Mouse (Mus musculus): ENCODE results near the gene Suclg2. TPM values are rescaled to one million over a fixed set of nuclear protein-coding genes. Genes with fewer than 3 reads are reported as not detected.

The Suclg2 gene
- total and polyA plus RNA-seq, 2 experiments from 2014 or later = 79.5 to 105 TPM

- 0 out of 2 replicates have a peak, but pooled peaks cover 5% of the 10 kb centered on the region for H3K4me1 ChIP-seq (ENCODE audit: control insufficient read depth, insufficient read depth)
- H3K9me3 ChIP-seq (replicated peaks; ENCODE audit: control insufficient read depth, low read length) = no peaks in the 10 kb centered on the region
- DNase-seq (ENCODE audit: low spot score) (no peak), ATAC-seq (ENCODE audit: insufficient read depth, low read depth) (no peak)
- no peak overlapping the region for H3K4me3 ChIP-seq (ENCODE audit: low read depth, low read length)
- H3K4me2 ChIP-seq (ENCODE audit: low read depth, low read length) = no peak overlapping the region
- WGBS = 88% methylated on average over 7 of the region's 7 CpGs
- no peak overlapping the region for H3K27ac ChIP-seq (ENCODE audit: low read depth)
- H3K27me3 ChIP-seq (ENCODE audit: control insufficient read depth, insufficient read depth, low read length) = no peaks in the 10 kb centered on the region
- H3K36me3 ChIP-seq (replicated peaks; ENCODE audit: control insufficient read depth, insufficient read depth, low read length) = no peaks in the 10 kb centered on the region
- TF ChIP-seq EP300 (IDR thresholded peaks at IDR 0.05; ENCODE audit: low read depth) (no peak), CTCF (IDR thresholded peaks at IDR 0.05; ENCODE audit: low read depth) (no peak)
- no peak overlapping the region for H3K9ac ChIP-seq (replicated peaks; ENCODE audit: low read depth, low read length)
Observed at GRCm38 (mm10) chr6:95546189-95546832, 172.3 kb downstream of the Suclg2 start.

- Histone ChIP-seq H3K27me3 (ENCODE audit: control insufficient read depth, insufficient read depth, low read length) (no peaks in the 10 kb centered on the region), H3K4me2 (ENCODE audit: low read depth, low read length) (no peak overlapping the region), H3K36me3 (replicated peaks; ENCODE audit: control insufficient read depth, insufficient read depth, low read length) (no peaks in the 10 kb centered on the region), H3K4me3 (ENCODE audit: low read depth, low read length) (no peak overlapping the region), H3K27ac (ENCODE audit: low read depth) (no peak overlapping the region), H3K4me1 (ENCODE audit: control insufficient read depth, insufficient read depth) (0 out of 2 replicates have a peak, but pooled peaks cover 5% of the 10 kb centered on the region), H3K9ac (replicated peaks; ENCODE audit: low read depth, low read length) (no peak overlapping the region), H3K9me3 (replicated peaks; ENCODE audit: control insufficient read depth, low read length) (no peaks in the 10 kb centered on the region)
- no peak for TF ChIP-seq EP300 (IDR thresholded peaks at IDR 0.05; ENCODE audit: low read depth)
- no peak for TF ChIP-seq CTCF (IDR thresholded peaks at IDR 0.05; ENCODE audit: low read depth)
- DNase-seq (ENCODE audit: low spot score) (no peak), ATAC-seq (ENCODE audit: insufficient read depth, low read depth) (no peak)
Observed at GRCm38 (mm10) chr6:95545714-95546113, 172.9 kb downstream of the Suclg2 start.

- TF ChIP-seq CTCF (IDR thresholded peaks at IDR 0.05; ENCODE audit: low read depth) (no peak), EP300 (IDR thresholded peaks at IDR 0.05; ENCODE audit: low read depth) (no peak)
- H3K27ac ChIP-seq (ENCODE audit: low read depth) = no peak overlapping the region
- 40% methylated on average over 3 of the region's 3 CpGs for WGBS
Observed at GRCm38 (mm10) chr6:95545296-95545695, 173.3 kb downstream of the Suclg2 start.

GRCm38 (mm10) chr6:95535191-95535590, 183.4 kb downstream of the Suclg2 start:
- no peak overlapping the region for H3K4me2 ChIP-seq (ENCODE audit: low read depth, low read length)
- H3K4me3 ChIP-seq (ENCODE audit: low read depth, low read length) = no peak overlapping the region
- WGBS = 82% methylated on average over 3 of the region's 3 CpGs
- no peaks in the 10 kb centered on the region for H3K9me3 ChIP-seq (replicated peaks; ENCODE audit: control insufficient read depth, low read length)
- H3K9ac ChIP-seq (replicated peaks; ENCODE audit: low read depth, low read length) = no peak overlapping the region
- DNase-seq (ENCODE audit: low spot score) (no peak), ATAC-seq (ENCODE audit: insufficient read depth, low read depth) (no peak)
- no peaks in the 10 kb centered on the region for H3K27me3 ChIP-seq (ENCODE audit: control insufficient read depth, insufficient read depth, low read length)
- no peak for TF ChIP-seq EP300 (IDR thresholded peaks at IDR 0.05; ENCODE audit: low read depth)
- no peak for TF ChIP-seq CTCF (IDR thresholded peaks at IDR 0.05; ENCODE audit: low read depth)
- no peaks in the 10 kb centered on the region for H3K4me1 ChIP-seq (ENCODE audit: control insufficient read depth, insufficient read depth)
- no peaks in the 10 kb centered on the region for H3K36me3 ChIP-seq (replicated peaks; ENCODE audit: control insufficient read depth, insufficient read depth, low read length)
- no peak overlapping the region for H3K27ac ChIP-seq (ENCODE audit: low read depth)

More at GRCm38 (mm10) chr6:95545296-95545695, 173.3 kb downstream of the Suclg2 start:
- H3K27me3 ChIP-seq (ENCODE audit: control insufficient read depth, insufficient read depth, low read length) = no peaks in the 10 kb centered on the region
- no peaks in the 10 kb centered on the region for H3K36me3 ChIP-seq (replicated peaks; ENCODE audit: control insufficient read depth, insufficient read depth, low read length)
- ATAC-seq (ENCODE audit: insufficient read depth, low read depth) = no peak
- no peaks in the 10 kb centered on the region for H3K9me3 ChIP-seq (replicated peaks; ENCODE audit: control insufficient read depth, low read length)
- no peak overlapping the region for H3K9ac ChIP-seq (replicated peaks; ENCODE audit: low read depth, low read length)
- 0 out of 2 replicates have a peak, but pooled peaks cover 5% of the 10 kb centered on the region for H3K4me1 ChIP-seq (ENCODE audit: control insufficient read depth, insufficient read depth)
- H3K4me2 ChIP-seq (ENCODE audit: low read depth, low read length) = no peak overlapping the region
- no peak for DNase-seq (ENCODE audit: low spot score)
- no peak overlapping the region for H3K4me3 ChIP-seq (ENCODE audit: low read depth, low read length)

- 51% methylated on average over 2 of the region's 2 CpGs for WGBS
- no peak overlapping the region for H3K27ac ChIP-seq (ENCODE audit: low read depth)
- H3K27me3 ChIP-seq (ENCODE audit: control insufficient read depth, insufficient read depth, low read length) = no peaks in the 10 kb centered on the region
- no peak overlapping the region for H3K9ac ChIP-seq (replicated peaks; ENCODE audit: low read depth, low read length)
- no peak for DNase-seq (ENCODE audit: low spot score)
- no peaks in the 10 kb centered on the region for H3K36me3 ChIP-seq (replicated peaks; ENCODE audit: control insufficient read depth, insufficient read depth, low read length)
- H3K9me3 ChIP-seq (replicated peaks; ENCODE audit: control insufficient read depth, low read length) = no peaks in the 10 kb centered on the region
- ATAC-seq (ENCODE audit: insufficient read depth, low read depth) = no peak
- H3K4me2 ChIP-seq (ENCODE audit: low read depth, low read length) = no peak overlapping the region
- TF ChIP-seq EP300 (IDR thresholded peaks at IDR 0.05; ENCODE audit: low read depth) (no peak), CTCF (IDR thresholded peaks at IDR 0.05; ENCODE audit: low read depth) (no peak)
- no peak overlapping the region for H3K4me3 ChIP-seq (ENCODE audit: low read depth, low read length)
- H3K4me1 ChIP-seq (ENCODE audit: control insufficient read depth, insufficient read depth) = no peaks in the 10 kb centered on the region
Observed at GRCm38 (mm10) chr6:95519846-95520245, 198.8 kb downstream of the Suclg2 start.

- Histone ChIP-seq H3K9ac (replicated peaks; ENCODE audit: low read depth, low read length) (no peak overlapping the region), H3K9me3 (replicated peaks; ENCODE audit: control insufficient read depth, low read length) (no peaks in the 10 kb centered on the region), H3K27ac (ENCODE audit: low read depth) (no peak overlapping the region), H3K27me3 (ENCODE audit: control insufficient read depth, insufficient read depth, low read length) (no peaks in the 10 kb centered on the region), H3K4me1 (ENCODE audit: control insufficient read depth, insufficient read depth) (no peaks in the 10 kb centered on the region), H3K4me3 (ENCODE audit: low read depth, low read length) (no peak overlapping the region), H3K4me2 (ENCODE audit: low read depth, low read length) (no peak overlapping the region), H3K36me3 (replicated peaks; ENCODE audit: control insufficient read depth, insufficient read depth, low read length) (no peaks in the 10 kb centered on the region)
- no peak for ATAC-seq (ENCODE audit: insufficient read depth, low read depth)
- 69% methylated on average over 2 of the region's 2 CpGs for WGBS
- peak; percentile 49 for TF ChIP-seq CTCF (IDR thresholded peaks at IDR 0.05; ENCODE audit: low read depth)
- no peak for TF ChIP-seq EP300 (IDR thresholded peaks at IDR 0.05; ENCODE audit: low read depth)
- DNase-seq (ENCODE audit: low spot score) = peak; percentile 9
Observed at GRCm38 (mm10) chr6:95518406-95518805, 200.2 kb downstream of the Suclg2 start.

All from heart, postnatal 0 days (tissue).